Mouse (Mus musculus) embryonic facial prominence, embryonic 13.5 days (tissue): ENCODE measurements around the gene Dusp10. TPM values are rescaled to one million over a fixed set of nuclear protein-coding genes. Genes with fewer than 3 reads are reported as not detected.

Source experiments
- ATAC-seq: fragments of 200-750 bp; cut with Nextera tagmentation; 2 replicates; pipeline ENCODE4 v1.8.0; 2017; ENCODE audit warnings: low read depth; ENCODE audit not compliant: insufficient number of reproducible peaks, insufficient read depth, low FRiP score, low TSS enrichment
- H3K27ac ChIP-seq: fragments of 300-500 bp; sonication (generic); 2 replicates; pipeline ENCODE4 v1.5.1; 2015; ENCODE audit warnings: moderate library complexity, mild to moderate bottlenecking, inconsistent platforms
- H3K27me3 ChIP-seq: fragments of 300-500 bp; sonication (generic); 2 replicates; pipeline ENCODE4 v1.6.1; 2015; ENCODE audit warnings: mild to moderate bottlenecking, inconsistent platforms
- H3K36me3 ChIP-seq: fragments of 300-500 bp; sonication (generic); 2 replicates; pipeline ENCODE4 v1.6.1; 2015; ENCODE audit warnings: mild to moderate bottlenecking, inconsistent platforms
- H3K4me1 ChIP-seq: fragments of 300-500 bp; sonication (generic); 2 replicates; pipeline ENCODE4 v1.6.1; 2015; ENCODE audit warnings: inconsistent platforms
- H3K4me2 ChIP-seq: fragments of 300-500 bp; sonication (generic); 2 replicates; pipeline ENCODE4 v1.6.1; 2015; ENCODE audit warnings: moderate library complexity, mild to moderate bottlenecking, inconsistent platforms
- H3K4me3 ChIP-seq: fragments of 300-500 bp; sonication (generic); 2 replicates; pipeline ENCODE4 v1.5.1; 2015; ENCODE audit warnings: mild to moderate bottlenecking, inconsistent platforms
- H3K9ac ChIP-seq: fragments of 300-500 bp; sonication (generic); 2 replicates; pipeline ENCODE4 v1.6.1; 2015; ENCODE audit warnings: mild to moderate bottlenecking, inconsistent platforms
- H3K9me3 ChIP-seq: fragments of 300-500 bp; sonication (generic); 2 replicates; pipeline ENCODE4 v1.6.1; 2016; ENCODE audit warnings: inconsistent platforms
- WGBS: fragments of 180-500 bp; shearing (Covaris S2); methylation state at CpG from one replicate; pipeline ENCODE4 v1.1.7; 2015; ENCODE audit warnings: mixed read lengths; 5-methylcytosine and 5-hydroxymethylcytosine counted together
- polyA plus RNA-seq: library from polyadenylated mRNA; unstranded; fragments of >200 nt; fragmentation: Nextera tagmentation; extraction: Ambion mirVana; gene quantifications from 2 replicates; pipeline ENCODE4 v1.2.1, GENCODE M21; 2015

The Dusp10 gene
- polyA plus RNA-seq, 1 experiment from 2014 or later, result 13.1 TPM

- Histone ChIP-seq H3K27ac (peak overlapping the region; percentile 93), H3K9me3 (no peaks in the 10 kb centered on the region), H3K27me3 (peaks cover 9% of the 10 kb centered on the region; the same call in 1 of the 2 replicates), H3K4me1 (peaks cover 15% of the 10 kb centered on the region), H3K9ac (peak overlapping the region; percentile 86), H3K4me2 (peak overlapping the region; percentile 80), H3K36me3 (0 out of 2 replicates have a peak, but pooled peaks cover 5% of the 10 kb centered on the region), H3K4me3 (peak overlapping the region; percentile 71)
- ATAC-seq, result no peak
- WGBS, result 24% methylated on average over 19 of the region's 19 CpGs
These were observed 19.7 kb downstream of the Dusp10 start for GRCm38 (mm10) chr1:184032682-184033389.

- Histone ChIP-seq H3K4me3 (peak overlapping the region; percentile 71), H3K27ac (peak overlapping the region; percentile 93), H3K9me3 (no peaks in the 10 kb centered on the region), H3K36me3 (0 out of 2 replicates have a peak, but pooled peaks cover 5% of the 10 kb centered on the region), H3K4me1 (peaks cover 15% of the 10 kb centered on the region), H3K27me3 (peaks cover 9% of the 10 kb centered on the region; the same call in 1 of the 2 replicates), H3K9ac (peak overlapping the region; percentile 86), H3K4me2 (peak overlapping the region; percentile 80)
- ATAC-seq, result peak; percentile 77
- WGBS, result under 1% methylated on average over 63 of the region's 63 CpGs
These were observed 20.4 kb downstream of the Dusp10 start for GRCm38 (mm10) chr1:184033390-184034010.

- peak within 1 kb of the TSS; percentile 80 for H3K4me2 ChIP-seq
- H3K4me1 ChIP-seq, result peaks cover 15% of the 10 kb centered on the region
- 0 out of 2 replicates have a peak, but pooled peaks cover 6% of the 10 kb centered on the region for H3K36me3 ChIP-seq
- H3K27ac ChIP-seq, result peak within 1 kb of the TSS; percentile 93
- H3K9ac ChIP-seq, result peak within 1 kb of the TSS; percentile 86
- peak; percentile 100 for ATAC-seq
- H3K27me3 ChIP-seq, result peaks cover 9% of the 10 kb centered on the region; the same call in 1 of the 2 replicates
- WGBS, result under 1% methylated on average over 38 of the region's 38 CpGs
- H3K9me3 ChIP-seq, result no peaks in the 10 kb centered on the region
- H3K4me3 ChIP-seq, result peak within 1 kb of the TSS; percentile 71
These were observed 21.0 kb downstream of the Dusp10 start, which contains the start of gene 1700056E22Rik for GRCm38 (mm10) chr1:184034011-184034557. TSS of gene 1700056E22Rik (minus strand) at chr1:184034301.

DNA sequence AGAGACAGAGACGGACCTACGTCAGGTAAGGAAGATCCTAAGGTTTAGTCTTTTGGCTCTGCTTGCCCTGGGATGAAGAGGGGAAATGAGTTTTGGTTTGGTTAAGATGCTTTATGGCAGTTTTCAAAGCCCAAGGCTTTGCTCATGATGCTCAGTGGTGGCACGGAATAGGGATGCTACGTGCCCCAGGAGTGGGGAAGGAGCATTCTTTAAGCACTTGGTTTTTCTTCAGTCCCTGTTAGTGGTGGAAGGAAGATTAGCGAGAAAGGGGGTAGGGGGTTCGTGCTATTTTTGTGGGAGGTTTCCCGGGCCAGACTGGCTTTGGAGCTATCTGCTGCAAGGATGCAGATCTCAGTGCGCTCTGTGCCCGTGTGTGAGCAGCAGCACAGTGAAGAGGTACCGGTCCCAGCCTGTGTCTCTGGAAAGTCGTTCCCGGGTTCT is 21.7 kb downstream of the Dusp10 start:
- Histone ChIP-seq H3K4me2 (peak overlapping the region; percentile 80), H3K9me3 (no peaks in the 10 kb centered on the region), H3K9ac (peak overlapping the region; percentile 70), H3K36me3 (0 out of 2 replicates have a peak, but pooled peaks cover 9% of the 10 kb centered on the region), H3K27ac (peak overlapping the region; percentile 93), H3K27me3 (peaks cover 9% of the 10 kb centered on the region; the same call in 1 of the 2 replicates), H3K4me1 (peaks cover 15% of the 10 kb centered on the region), H3K4me3 (peak overlapping the region; percentile 71)
- WGBS, result under 1% methylated on average over 12 of the region's 12 CpGs
- ATAC-seq, result no peak

- ATAC-seq, result no peak
- 4% methylated on average over 12 of the region's 12 CpGs for WGBS
- Histone ChIP-seq H3K9me3 (no peaks in the 10 kb centered on the region), H3K4me2 (peak overlapping the region; percentile 80), H3K9ac (peak overlapping the region; percentile 65), H3K27me3 (peaks cover 9% of the 10 kb centered on the region; the same call in 1 of the 2 replicates), H3K4me3 (peak overlapping the region; percentile 71), H3K27ac (no peak overlapping the region), H3K4me1 (peaks cover 15% of the 10 kb centered on the region), H3K36me3 (0 out of 2 replicates have a peak, but pooled peaks cover 9% of the 10 kb centered on the region)
These were observed 22.3 kb downstream of the Dusp10 start for GRCm38 (mm10) chr1:184035346-184035903.

DNA sequence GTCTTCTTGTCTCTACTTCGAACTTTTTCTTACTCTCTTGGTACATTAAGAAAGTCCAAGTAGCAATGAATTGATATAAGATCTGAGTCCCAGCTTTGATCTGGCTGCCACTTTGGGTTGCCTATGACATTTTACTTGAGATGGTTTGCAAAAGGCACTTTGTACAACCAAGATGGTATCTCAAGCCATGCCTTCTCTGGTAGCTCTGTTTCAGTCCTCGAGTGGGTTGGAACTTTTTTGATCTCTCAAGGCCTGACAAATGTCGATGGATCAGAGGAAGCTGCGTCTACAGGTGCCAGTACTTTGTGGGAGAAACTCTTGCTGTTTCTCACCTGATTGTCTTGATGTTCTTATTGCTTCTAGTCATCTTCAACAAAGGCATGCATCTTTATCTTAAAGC is 24.7 kb downstream of the Dusp10 start:
- WGBS, result 88% methylated on average over 4 of the region's 4 CpGs
- no peak overlapping the region for H3K4me2 ChIP-seq

DNA sequence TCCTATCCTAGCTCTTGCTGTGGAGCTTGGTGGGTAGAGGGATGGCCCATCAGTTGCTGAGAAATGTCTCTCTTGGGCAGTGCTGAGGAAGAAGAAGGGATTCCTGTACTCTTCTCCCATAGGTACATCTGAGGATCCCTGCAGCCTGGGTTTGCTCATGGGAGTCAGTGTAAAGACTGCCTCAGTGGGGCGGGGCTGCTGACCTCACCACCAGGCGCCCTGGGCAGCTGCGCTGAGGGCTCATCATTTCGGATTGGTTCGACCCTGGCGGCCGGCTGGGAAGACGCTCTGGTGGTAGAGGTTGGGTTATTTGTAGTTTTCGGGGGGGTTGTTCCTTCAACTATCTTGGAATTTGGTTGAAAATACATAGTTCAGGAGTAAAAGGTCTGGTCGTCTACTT is 26.2 kb downstream of the Dusp10 start:
- Histone ChIP-seq H3K4me3 (no peak overlapping the region), H3K9ac (no peak overlapping the region), H3K4me2 (0 out of 2 replicates have a peak overlapping the region, but pooled peaks have one; percentile 31), H3K27me3 (no peaks in the 10 kb centered on the region), H3K9me3 (no peaks in the 10 kb centered on the region), H3K36me3 (0 out of 2 replicates have a peak, but pooled peaks cover 9% of the 10 kb centered on the region), H3K4me1 (peaks cover 22% of the 10 kb centered on the region), H3K27ac (no peak overlapping the region)
- no peak for ATAC-seq
- 94% methylated on average over 10 of the region's 10 CpGs for WGBS

More for the DNA sequence above, 24.7 kb downstream of the Dusp10 start:
- no peak overlapping the region for H3K27ac ChIP-seq
- H3K27me3 ChIP-seq, result no peaks in the 10 kb centered on the region
- H3K4me3 ChIP-seq, result no peak overlapping the region
- no peak for ATAC-seq
- no peaks in the 10 kb centered on the region for H3K9me3 ChIP-seq
- H3K9ac ChIP-seq, result no peak overlapping the region
- H3K4me1 ChIP-seq, result peaks cover 26% of the 10 kb centered on the region
- H3K36me3 ChIP-seq, result 0 out of 2 replicates have a peak, but pooled peaks cover 9% of the 10 kb centered on the region

GRCm38 (mm10) chr1:184040181-184040580 is 27.1 kb downstream of the Dusp10 start:
- H3K4me2 ChIP-seq, result peak overlapping the region; percentile 31
- peaks cover 22% of the 10 kb centered on the region for H3K4me1 ChIP-seq
- WGBS, result 76% methylated on average over 11 of the region's 11 CpGs
- H3K36me3 ChIP-seq, result 0 out of 2 replicates have a peak, but pooled peaks cover 9% of the 10 kb centered on the region
- H3K4me3 ChIP-seq, result no peak overlapping the region
- H3K27me3 ChIP-seq, result no peaks in the 10 kb centered on the region
- H3K9ac ChIP-seq, result no peak overlapping the region
- no peak overlapping the region for H3K27ac ChIP-seq
- no peak for ATAC-seq
- no peaks in the 10 kb centered on the region for H3K9me3 ChIP-seq

GRCm38 (mm10) chr1:184040906-184041305 is 27.8 kb downstream of the Dusp10 start:
- H3K27me3 ChIP-seq, result no peaks in the 10 kb centered on the region
- no peak overlapping the region for H3K4me3 ChIP-seq
- peak overlapping the region; percentile 32 for H3K4me2 ChIP-seq
- H3K9ac ChIP-seq, result no peak overlapping the region
- 0 out of 2 replicates have a peak, but pooled peaks have one; percentile 65 for ATAC-seq
- H3K36me3 ChIP-seq, result 0 out of 2 replicates have a peak, but pooled peaks cover 9% of the 10 kb centered on the region
- H3K9me3 ChIP-seq, result no peaks in the 10 kb centered on the region
- peaks cover 22% of the 10 kb centered on the region for H3K4me1 ChIP-seq
- no peak overlapping the region for H3K27ac ChIP-seq
- 64% methylated on average over 1 of the region's 1 CpGs for WGBS

DNA sequence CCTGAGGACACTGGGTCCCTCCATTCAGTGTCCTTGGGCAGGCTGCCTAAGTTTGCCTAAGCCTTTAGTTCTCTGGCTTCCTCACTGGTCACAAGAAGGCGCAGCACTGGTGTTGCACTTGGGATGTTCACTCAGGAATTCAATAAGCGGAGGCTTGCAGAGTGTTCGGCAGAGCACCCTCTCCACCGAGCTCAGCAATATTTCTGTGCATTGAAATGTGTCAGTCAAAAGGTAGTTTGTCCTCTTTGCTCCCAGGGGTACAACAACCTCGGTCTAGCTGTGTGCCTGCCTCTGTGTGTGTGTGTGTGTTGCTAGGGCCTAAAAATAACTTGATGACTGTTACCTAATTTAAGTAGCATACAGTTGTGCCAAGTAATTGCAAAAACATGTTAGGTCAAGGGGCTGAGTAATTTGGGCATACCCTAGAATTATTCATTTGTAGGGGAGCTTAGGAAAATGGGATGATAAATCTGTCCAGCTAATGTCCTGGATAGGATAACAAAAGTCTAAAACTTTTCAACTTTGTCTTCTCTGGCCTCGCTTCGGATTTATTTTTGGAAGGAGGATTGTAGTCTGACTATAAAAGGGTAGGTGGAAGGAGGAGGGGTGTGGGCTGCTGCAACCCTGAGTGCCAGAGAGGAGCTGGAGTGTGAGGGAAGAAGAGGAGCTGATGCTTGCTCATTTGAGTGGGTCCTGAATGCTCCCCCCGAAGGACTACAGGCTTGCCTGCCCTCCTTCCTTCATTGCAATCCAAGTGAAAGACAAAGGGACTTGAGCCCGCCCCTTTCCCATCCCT is 28.9 kb downstream of the Dusp10 start:
- Histone ChIP-seq H3K9me3 (no peaks in the 10 kb centered on the region), H3K27me3 (no peaks in the 10 kb centered on the region), H3K4me2 (no peak overlapping the region; the same call in 1 of the 2 replicates), H3K4me3 (no peak overlapping the region), H3K36me3 (0 out of 2 replicates have a peak, but pooled peaks cover 6% of the 10 kb centered on the region), H3K27ac (peak overlapping the region; percentile 69; the same call in 1 of the 2 replicates), H3K9ac (peak overlapping the region; percentile 47; the same call in 1 of the 2 replicates), H3K4me1 (peaks cover 27% of the 10 kb centered on the region)
- no peak for ATAC-seq
- 54% methylated on average over 9 of the region's 9 CpGs for WGBS
